Mouse (Mus musculus): ENCODE measurements around the gene Apold1. TPM values are rescaled to one million over a fixed set of nuclear protein-coding genes. Genes with fewer than 3 reads are reported as not detected.

Gene Apold1
- total and polyA plus RNA-seq, 3 experiments = 0.08 to 0.12 TPM; not detected in 1

DNA sequence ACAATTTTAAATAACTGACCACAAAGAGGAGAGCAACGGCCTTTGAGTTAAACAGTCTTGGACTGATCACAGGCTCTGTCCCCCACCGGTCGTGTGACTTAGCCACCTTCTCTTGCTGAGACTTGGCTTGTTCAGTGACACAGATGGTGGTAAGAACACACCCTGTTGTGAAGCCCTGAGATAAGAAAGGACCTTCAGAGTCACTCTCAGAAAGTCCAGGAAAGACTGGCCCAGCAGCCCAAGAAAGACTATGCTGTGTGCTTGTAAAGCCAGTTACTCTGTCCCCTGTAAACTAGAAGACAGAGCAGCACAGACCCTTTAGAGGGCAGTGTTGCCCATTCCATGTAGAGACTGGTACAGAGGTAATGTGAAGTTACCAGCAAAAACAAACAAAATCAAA is 3.2 kb downstream of the Apold1 start:
- Histone ChIP-seq H3K27me3 (ENCODE audit: control insufficient read depth in 1 of 2, insufficient read depth in 2 of 2, low read length in 2 of 2) (no peaks in the 10 kb centered on the region), H3K36me3 (ENCODE audit: control insufficient read depth in 1 of 2, insufficient read depth in 2 of 2, low read length in 2 of 2) (peaks cover 0 to 10% of the 10 kb centered on the region in 2 experiments; a peak in 2 of 4 replicates), H3K9me3 (replicated peaks; ENCODE audit: insufficient read depth, low read length) (no peaks in the 10 kb centered on the region), H3K27ac (ENCODE audit: control insufficient read depth, low read depth, low read length) (peak overlapping the region; percentile 67), H3K79me2 (ENCODE audit: control insufficient read depth, insufficient read depth, low read length, poor library complexity) (no peaks in the 10 kb centered on the region; the same call in 1 of the 2 replicates), H3K4me3 (ENCODE audit: control insufficient read depth in 1 of 2, insufficient read depth in 1 of 2, low read depth in 2 of 2, low read length in 2 of 2) (no peak overlapping the region), H3K9ac (ENCODE audit: control insufficient read depth, low read depth, low read length, poor library complexity, severe bottlenecking) (no peak overlapping the region; the same call in 1 of the 2 replicates), H3K4me1 (ENCODE audit: control insufficient read depth in 1 of 2, insufficient read depth in 2 of 2, low read length in 2 of 2) (peaks cover 5 to 31% of the 10 kb centered on the region in 2 experiments)
- TF ChIP-seq NRF1 (IDR thresholded peaks at IDR 0.05; ENCODE audit: insufficient read depth, low read depth, low read length, poor library complexity, severe bottlenecking) = no peak
- TF ChIP-seq JUND (IDR thresholded peaks at IDR 0.05; ENCODE audit: low read depth, low read length) = no peak
- peak; percentile 55 for TF ChIP-seq USF1 (IDR thresholded peaks at IDR 0.05; ENCODE audit: low read depth, low read length)
- TF ChIP-seq ZNF384 (IDR thresholded peaks at IDR 0.05; ENCODE audit: low read depth, low read length) = no peak
- peak; percentile 62 for TF ChIP-seq RAD21 (IDR thresholded peaks at IDR 0.05; ENCODE audit: low read depth, low read length)
- no peak for TF ChIP-seq MAZ (IDR thresholded peaks at IDR 0.05; ENCODE audit: low read depth, low read length)
- TF ChIP-seq MXI1 (IDR thresholded peaks at IDR 0.05; ENCODE audit: low read depth, low read length) = no peak
- TF ChIP-seq TBP (IDR thresholded peaks at IDR 0.05; ENCODE audit: low read depth, low read length) = no peak
- 0 out of 2 replicates have a peak, but pooled peaks have one; percentile 43 for TF ChIP-seq MYC (IDR thresholded peaks at IDR 0.05; ENCODE audit: low read depth, low read length)
- peak; percentile 30 to 70 (median 44); a peak in 5 of 6 replicates for TF ChIP-seq CTCF (IDR thresholded peaks at IDR 0.05 in 2 of 3, conservative IDR thresholded peaks at IDR 0.05 in 1 of 3; ENCODE audit: control insufficient read depth in 1 of 3, insufficient read depth in 1 of 3, low read depth in 2 of 3, low read length in 3 of 3, poor library complexity in 1 of 3, severe bottlenecking in 1 of 3)
- TF ChIP-seq TCF12 (IDR thresholded peaks at IDR 0.05; ENCODE audit: low read depth, low read length) = peak; percentile 64; the same call in 1 of the 2 replicates
- TF ChIP-seq RCOR1 (IDR thresholded peaks at IDR 0.05; ENCODE audit: low read depth, low read length) = peak; percentile 46; the same call in 1 of the 2 replicates
- peak; percentile 47 for TF ChIP-seq TAL1 (IDR thresholded peaks at IDR 0.05; ENCODE audit: low read length)
- TF ChIP-seq NELFE (IDR thresholded peaks at IDR 0.05; ENCODE audit: low read depth, low read length) = no peak
- no peak for TF ChIP-seq KAT2A (conservative IDR thresholded peaks at IDR 0.05; ENCODE audit: low read depth, low read length)
- TF ChIP-seq EP300 (IDR thresholded peaks at IDR 0.05; ENCODE audit: low read depth in 1 of 2, low read length in 2 of 2) = peak in 1 of 2 experiments; percentile 61; a peak in 2 of 4 replicates
- no peak for TF ChIP-seq HCFC1 (IDR thresholded peaks at IDR 0.05; ENCODE audit: low read depth, low read length)
- TF ChIP-seq GATA1 (IDR thresholded peaks at IDR 0.05; ENCODE audit: low read depth, low read length) = peak; percentile 63; the same call in 1 of the 2 replicates
- TF ChIP-seq ELF1 (IDR thresholded peaks at IDR 0.05; ENCODE audit: low read depth, low read length) = no peak
- no peak for TF ChIP-seq POLR2AphosphoS5 (IDR thresholded peaks at IDR 0.05; ENCODE audit: borderline replicate concordance, low read depth, low read length)
- TF ChIP-seq SMC3 (IDR thresholded peaks at IDR 0.05; ENCODE audit: low read depth, low read length) = peak; percentile 45; the same call in 1 of the 2 replicates
- TF ChIP-seq MAFK (IDR thresholded peaks at IDR 0.05; ENCODE audit: borderline replicate concordance, low read depth, low read length) = no peak
- peak; percentile 34; the same call in 1 of the 2 replicates for TF ChIP-seq ZC3H11A (IDR thresholded peaks at IDR 0.05; ENCODE audit: low read depth, low read length)
- peak; percentile 43; the same call in 1 of the 2 replicates for TF ChIP-seq ETS1 (IDR thresholded peaks at IDR 0.05; ENCODE audit: low read depth, low read length)
- TF ChIP-seq GABPA (IDR thresholded peaks at IDR 0.05; ENCODE audit: low read depth, low read length) = no peak
- TF ChIP-seq MAX (IDR thresholded peaks at IDR 0.05; ENCODE audit: low read length) = peak; percentile 82
- peak; percentile 31; the same call in 1 of the 2 replicates for TF ChIP-seq BHLHE40 (IDR thresholded peaks at IDR 0.05; ENCODE audit: borderline replicate concordance, low read depth, low read length)
- DNase-seq (ENCODE audit: low read depth, low spot score) = peak; percentile 75
